Mouse (Mus musculus): ENCODE measurements around the gene B4galnt2.

DNA sequence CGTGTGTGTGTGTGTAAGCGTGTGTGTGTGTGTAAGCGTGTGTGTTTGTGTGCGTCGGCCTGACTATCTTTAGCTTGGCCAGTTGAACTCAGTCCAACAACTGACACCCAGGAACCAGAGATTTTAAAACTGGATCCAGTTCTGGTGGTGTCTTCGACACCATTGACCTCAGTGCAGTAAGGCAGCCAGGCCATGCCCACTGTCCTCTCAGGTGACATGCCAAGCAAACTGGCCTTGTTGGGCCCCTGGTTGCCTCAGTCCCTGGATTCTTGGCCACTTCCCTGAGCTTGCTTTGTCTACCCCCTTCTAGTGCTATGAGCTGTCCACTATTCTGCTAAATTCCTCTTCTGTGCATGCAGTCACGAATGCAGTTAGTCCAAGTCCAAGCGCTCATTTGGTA lies 53.3 kb downstream of the B4galnt2 start:
- TF ChIP-seq CTCF (IDR thresholded peaks at IDR 0.05; ENCODE audit: extremely low read depth, insufficient read length, insufficient replicate concordance, low read depth, low read length) (no peak), POLR2A (IDR thresholded peaks at IDR 0.05; ENCODE audit: low read depth, low read length) (no peak)

Measured in small intestine, adult 2 months (tissue).